Mouse (Mus musculus) stomach, embryonic 14.5 days (tissue): Measurements from ENCODE around the gene Sohlh1. TPM values are rescaled to one million over a fixed set of nuclear protein-coding genes. Genes with fewer than 3 reads are reported as not detected.
A peak's percentile ranks its signal among the peaks of the same experiment; 100 is the strongest.

Experiments
- ATAC-seq: fragments of 200-750 bp; cut with Nextera tagmentation; 2 replicates; pipeline ENCODE4 v1.8.0; 2017; ENCODE audit warnings: low read depth, moderate TSS enrichment; ENCODE audit not compliant: insufficient number of reproducible peaks, insufficient read depth, low FRiP score
- H3K27ac ChIP-seq: fragments of 300-500 bp; sonication (generic); 2 replicates; pipeline ENCODE4 v1.5.1; 2014; ENCODE audit warnings: mild to moderate bottlenecking, low read length, moderate library complexity, mixed read lengths
- H3K27me3 ChIP-seq: fragments of 300-500 bp; sonication (generic); 2 replicates; pipeline ENCODE4 v1.6.1; 2014; ENCODE audit warnings: low read length, control low read depth, mixed read lengths; ENCODE audit not compliant: control insufficient read depth, insufficient read depth
- H3K36me3 ChIP-seq: fragments of 300-500 bp; sonication (generic); 2 replicates; pipeline ENCODE4 v1.6.1; 2014; ENCODE audit warnings: mild to moderate bottlenecking, control low read depth, low read length, moderate library complexity, mixed read lengths; ENCODE audit not compliant: control insufficient read depth, insufficient read depth
- H3K4me1 ChIP-seq: fragments of 300-500 bp; sonication (generic); 2 replicates; pipeline ENCODE4 v1.6.1; 2014; ENCODE audit warnings: low read length, control low read depth, mixed read lengths; ENCODE audit not compliant: control insufficient read depth, insufficient read depth
- H3K4me2 ChIP-seq: fragments of 300-500 bp; sonication (generic); replicated peaks from 2 replicates; pipeline ENCODE4 v1.6.1; 2014; ENCODE audit warnings: low read depth, low read length, control low read depth
- H3K4me3 ChIP-seq: fragments of 300-500 bp; sonication (generic); 2 replicates; pipeline ENCODE4 v1.5.1; 2014; ENCODE audit warnings: low read depth, low read length, control low read depth
- H3K9ac ChIP-seq: fragments of 300-500 bp; sonication (generic); replicated peaks from 2 replicates; pipeline ENCODE4 v1.6.1; 2014; ENCODE audit warnings: low read depth, mild to moderate bottlenecking, control low read depth, low read length, moderate library complexity, mixed read lengths
- H3K9me3 ChIP-seq: fragments of 300-500 bp; sonication (generic); 2 replicates; pipeline ENCODE4 v1.6.1; 2016; ENCODE audit warnings: low read depth, low read length, control low read depth; ENCODE audit not compliant: control insufficient read depth
- WGBS: fragments of 180-500 bp; shearing (Covaris S2); extraction: QIAGEN DNeasy Blood & Tissue Kit; methylation state at CpG from one replicate; pipeline ENCODE4 v1.1.7; 2014; 5-methylcytosine and 5-hydroxymethylcytosine counted together
- polyA plus RNA-seq: library from polyadenylated mRNA; unstranded; fragments of >200 nt; fragmentation: Nextera tagmentation; extraction: Ambion mirVana; gene quantifications from 2 replicates; pipeline ENCODE4 v1.2.1, GENCODE M21; 2014

Sohlh1 gene
- polyA plus RNA-seq, 1 experiment from 2014 or later: not detected

DNA sequence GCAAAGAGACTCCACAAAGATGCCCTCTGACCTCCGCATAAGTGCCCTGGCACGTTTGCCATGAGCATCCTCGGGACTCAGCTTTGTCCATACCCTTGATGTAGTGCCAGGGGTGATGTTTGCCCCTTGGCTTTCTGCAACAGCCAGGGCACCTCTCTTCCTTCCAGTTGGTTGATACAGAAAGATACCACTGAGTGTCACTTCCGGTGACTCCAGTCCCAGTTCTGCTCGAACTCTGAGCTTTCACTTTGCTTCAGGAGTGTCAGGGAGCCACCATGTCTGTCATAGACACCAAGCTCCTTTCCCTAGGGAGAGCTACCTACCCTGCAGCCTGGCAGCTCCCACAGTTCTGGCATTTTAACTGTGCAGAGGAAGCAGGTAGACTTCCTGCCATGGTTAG is 7.0 kb upstream of the Sohlh1 start:
- no peaks in the 10 kb centered on the region for H3K27me3 ChIP-seq
- no peak overlapping the region for H3K27ac ChIP-seq
- H3K9ac ChIP-seq: no peak overlapping the region
- H3K4me1 ChIP-seq: no peaks in the 10 kb centered on the region
- no peak overlapping the region for H3K4me3 ChIP-seq
- H3K4me2 ChIP-seq: no peak overlapping the region
- H3K36me3 ChIP-seq: no peaks in the 10 kb centered on the region
- no peak for ATAC-seq
- 67% methylated on average over 5 of the region's 5 CpGs for WGBS
- H3K9me3 ChIP-seq: no peaks in the 10 kb centered on the region

DNA sequence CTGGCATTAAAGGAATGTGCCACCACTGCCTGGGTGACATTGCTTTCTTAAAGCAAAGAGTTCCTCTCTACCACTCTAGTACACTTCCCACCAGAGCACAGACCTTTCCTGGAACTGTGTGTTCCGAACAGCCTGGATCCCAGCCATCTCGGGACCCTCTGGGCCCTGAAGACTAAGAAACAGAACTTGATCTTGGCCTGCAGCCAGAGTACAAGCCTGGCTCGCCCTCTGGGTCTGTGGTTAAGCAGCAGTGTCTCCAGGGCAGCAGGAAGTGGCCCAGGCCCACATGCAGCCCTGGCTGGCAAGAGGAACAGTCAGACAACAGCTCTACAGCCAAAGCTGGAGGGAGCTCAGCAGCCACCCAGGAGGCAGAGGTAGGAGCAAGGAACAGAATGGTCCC is 5.6 kb upstream of the Sohlh1 start:
- Histone ChIP-seq H3K27ac (no peak overlapping the region), H3K4me3 (no peak overlapping the region), H3K9ac (no peak overlapping the region), H3K9me3 (no peaks in the 10 kb centered on the region), H3K27me3 (no peaks in the 10 kb centered on the region), H3K4me2 (no peak overlapping the region), H3K36me3 (no peaks in the 10 kb centered on the region), H3K4me1 (no peaks in the 10 kb centered on the region)
- WGBS: 55% methylated on average over 3 of the region's 3 CpGs
- no peak for ATAC-seq

- no peak overlapping the region for H3K4me2 ChIP-seq
- WGBS: 20% methylated on average over 4 of the region's 4 CpGs
- H3K27ac ChIP-seq: no peak overlapping the region
- no peaks in the 10 kb centered on the region for H3K36me3 ChIP-seq
- no peaks in the 10 kb centered on the region for H3K27me3 ChIP-seq
- no peak overlapping the region for H3K4me3 ChIP-seq
- no peaks in the 10 kb centered on the region for H3K9me3 ChIP-seq
- H3K9ac ChIP-seq: no peak overlapping the region
- no peaks in the 10 kb centered on the region for H3K4me1 ChIP-seq
- no peak for ATAC-seq
Measured at GRCm38 (mm10) chr2:25850330-25850729, 3.3 kb upstream of the Sohlh1 start.

DNA sequence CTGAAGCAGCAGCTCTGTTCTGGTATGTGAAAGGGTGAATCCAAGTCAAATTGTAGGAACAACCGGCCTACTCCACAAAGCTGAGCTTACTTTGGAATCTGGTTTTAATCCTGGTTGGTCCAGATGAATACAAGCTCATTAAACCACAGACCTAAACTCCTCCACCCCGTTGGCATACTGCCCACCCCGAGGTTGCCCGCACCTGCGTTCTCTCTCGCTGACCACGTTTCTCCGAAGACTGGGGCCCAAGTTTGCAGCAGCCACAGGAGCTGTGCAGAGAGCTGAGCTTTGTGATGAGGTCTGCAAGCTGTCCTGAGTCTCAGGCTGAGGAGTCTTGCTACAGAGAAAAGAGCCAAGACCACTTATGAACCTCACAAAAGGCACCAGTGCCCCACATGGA is 532 bp downstream of the Sohlh1 start:
- Histone ChIP-seq H3K27me3 (no peaks in the 10 kb centered on the region), H3K4me3 (no peak overlapping the region), H3K27ac (no peak overlapping the region), H3K9me3 (no peaks in the 10 kb centered on the region), H3K4me1 (no peaks in the 10 kb centered on the region), H3K36me3 (no peaks in the 10 kb centered on the region), H3K4me2 (no peak overlapping the region), H3K9ac (no peak overlapping the region)
- WGBS: 69% methylated on average over 8 of the region's 8 CpGs
- no peak for ATAC-seq

- WGBS: 90% methylated on average over 3 of the region's 3 CpGs
- no peaks in the 10 kb centered on the region for H3K9me3 ChIP-seq
- no peak overlapping the region for H3K4me3 ChIP-seq
- no peak for ATAC-seq
- H3K36me3 ChIP-seq: no peaks in the 10 kb centered on the region
- H3K9ac ChIP-seq: no peak overlapping the region
- no peaks in the 10 kb centered on the region for H3K27me3 ChIP-seq
- H3K27ac ChIP-seq: no peak overlapping the region
- no peak overlapping the region for H3K4me2 ChIP-seq
- H3K4me1 ChIP-seq: no peaks in the 10 kb centered on the region
Measured at GRCm38 (mm10) chr2:25844097-25844496, 3.0 kb downstream of the Sohlh1 start.

DNA sequence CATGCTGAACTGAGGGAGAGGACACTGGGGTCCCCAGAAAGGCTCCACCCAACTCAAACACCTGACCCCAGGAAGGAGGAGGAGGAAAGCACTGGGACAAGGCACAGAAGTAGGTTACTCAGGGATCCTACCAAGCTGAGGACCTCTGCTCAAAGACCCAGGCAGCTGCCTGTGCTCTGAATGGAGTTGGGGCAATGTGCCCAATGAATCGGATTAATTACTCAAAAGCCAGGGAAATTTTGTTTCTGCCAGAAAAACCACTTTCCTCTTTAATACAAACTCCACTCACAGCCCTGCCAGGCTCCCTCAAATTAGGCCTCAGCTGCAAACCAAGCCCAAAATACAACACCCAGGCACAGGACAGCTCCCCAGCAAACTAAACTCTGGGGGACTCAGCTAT is 4.3 kb downstream of the Sohlh1 start:
- Histone ChIP-seq H3K36me3 (no peaks in the 10 kb centered on the region), H3K4me3 (no peak overlapping the region), H3K9me3 (no peaks in the 10 kb centered on the region), H3K27me3 (no peaks in the 10 kb centered on the region), H3K9ac (no peak overlapping the region), H3K4me1 (no peaks in the 10 kb centered on the region), H3K4me2 (no peak overlapping the region), H3K27ac (no peak overlapping the region)
- no peak for ATAC-seq
- 76% methylated on average over 1 of the region's 1 CpGs for WGBS

DNA sequence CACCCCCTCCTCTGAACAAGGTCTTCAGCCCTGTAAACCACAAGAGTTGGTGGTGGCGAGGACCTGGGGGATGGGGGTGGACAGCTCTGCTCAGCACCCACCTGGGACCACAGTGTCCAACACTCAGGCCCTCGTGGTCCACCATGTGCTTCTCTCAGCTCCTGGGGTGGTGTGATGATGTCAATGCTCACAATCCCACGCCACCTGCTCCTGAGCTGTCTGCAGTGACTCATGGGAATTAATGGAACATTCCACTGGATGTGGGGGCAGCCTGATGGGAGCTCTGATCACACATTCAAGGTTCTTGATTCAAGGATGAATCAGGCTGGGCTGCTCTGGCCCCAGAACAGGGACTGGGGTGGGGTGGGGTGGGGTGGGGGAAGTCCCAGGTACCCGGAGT is 4.9 kb downstream of the Sohlh1 start:
- Histone ChIP-seq H3K4me2 (no peak overlapping the region), H3K4me3 (no peak overlapping the region), H3K9me3 (no peaks in the 10 kb centered on the region), H3K27me3 (no peaks in the 10 kb centered on the region), H3K27ac (no peak overlapping the region), H3K36me3 (no peaks in the 10 kb centered on the region), H3K9ac (no peak overlapping the region), H3K4me1 (no peaks in the 10 kb centered on the region)
- WGBS: 66% methylated on average over 4 of the region's 4 CpGs
- no peak for ATAC-seq

- Histone ChIP-seq H3K4me1 (no peaks in the 10 kb centered on the region), H3K36me3 (no peaks in the 10 kb centered on the region), H3K9ac (no peak overlapping the region), H3K27me3 (no peaks in the 10 kb centered on the region), H3K4me2 (no peak overlapping the region), H3K9me3 (no peaks in the 10 kb centered on the region), H3K4me3 (no peak overlapping the region), H3K27ac (no peak overlapping the region)
- ATAC-seq: peak; percentile 56; the same call in 1 of the 2 replicates
- 40% methylated on average over 5 of the region's 5 CpGs for WGBS
Measured at GRCm38 (mm10) chr2:25836291-25836690, 10.8 kb downstream of the Sohlh1 start.

DNA sequence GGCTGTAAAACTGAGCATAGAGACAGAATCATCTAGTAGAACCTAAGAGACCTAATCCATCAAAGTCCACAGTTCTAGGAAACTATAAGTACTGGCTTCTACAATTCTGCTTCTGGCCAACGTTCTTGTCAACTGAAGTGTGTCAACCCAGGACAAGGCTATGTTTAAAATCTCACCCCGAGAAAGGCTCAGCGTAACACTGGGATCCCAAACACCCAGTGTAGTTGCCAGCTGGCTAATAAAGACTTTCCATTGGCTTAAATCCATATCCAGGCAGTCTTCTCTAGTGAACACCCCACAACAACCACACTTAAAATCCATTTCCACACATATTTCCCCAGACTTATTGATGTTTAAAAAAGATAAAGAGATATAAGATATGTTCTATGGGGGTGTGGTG is 16.3 kb downstream of the Sohlh1 start:
- Histone ChIP-seq H3K36me3 (no peaks in the 10 kb centered on the region), H3K27ac (no peak overlapping the region), H3K4me2 (no peak overlapping the region), H3K9ac (no peak overlapping the region), H3K4me1 (no peaks in the 10 kb centered on the region), H3K27me3 (no peaks in the 10 kb centered on the region), H3K9me3 (no peaks in the 10 kb centered on the region), H3K4me3 (no peak overlapping the region)
- WGBS: 67% methylated on average over 3 of the region's 3 CpGs
- ATAC-seq: no peak
